Mouse (Mus musculus) limb, embryonic 12.5 days (tissue): ENCODE measurements at regions not wholly inside any gene's neighbourhood (a gene's known extent, or its start where the extent isn't known, plus 50 kb on each side); places are given as distances from the start of the nearest gene placed in this dataset.

ENCODE experiments used
- ATAC-seq: fragments of 200-750 bp; cut with Nextera tagmentation; 2 replicates; pipeline ENCODE4 v1.8.0; 2017; ENCODE audit warnings: low read depth, moderate TSS enrichment; ENCODE audit not compliant: insufficient number of reproducible peaks, insufficient read depth, low FRiP score, low TSS enrichment
- H3K27ac ChIP-seq: fragments of 300-500 bp; sonication (generic); 2 replicates; pipeline ENCODE4 v1.5.1; 2016; ENCODE audit warnings: mild to moderate bottlenecking, moderate library complexity
- H3K27me3 ChIP-seq: fragments of 300-500 bp; sonication (generic); 2 replicates; pipeline ENCODE4 v1.6.1; 2016; ENCODE audit warnings: mild to moderate bottlenecking, moderate library complexity
- H3K36me3 ChIP-seq: fragments of 300-500 bp; sonication (generic); 2 replicates; pipeline ENCODE4 v1.6.1; 2016; ENCODE audit warnings: mild to moderate bottlenecking, moderate library complexity
- H3K4me1 ChIP-seq: fragments of 300-500 bp; sonication (generic); replicated peaks from 2 replicates; pipeline ENCODE4 v1.6.1; 2016
- H3K4me2 ChIP-seq: fragments of 300-500 bp; sonication (generic); 2 replicates; pipeline ENCODE4 v1.6.1; 2016; ENCODE audit warnings: mild to moderate bottlenecking, moderate library complexity
- H3K4me3 ChIP-seq: fragments of 300-500 bp; sonication (generic); replicated peaks from 2 replicates; pipeline ENCODE4 v1.5.1; 2016; ENCODE audit warnings: mild to moderate bottlenecking
- H3K9ac ChIP-seq: fragments of 300-500 bp; sonication (generic); replicated peaks from 2 replicates; pipeline ENCODE4 v1.6.1; 2016; ENCODE audit warnings: mild to moderate bottlenecking, moderate library complexity
- H3K9me3 ChIP-seq: fragments of 300-500 bp; sonication (generic); 2 replicates; pipeline ENCODE4 v1.6.1; 2016; ENCODE audit warnings: mild to moderate bottlenecking, moderate library complexity
- WGBS: fragments of 180-500 bp; shearing (Covaris S2); methylation state at CpG from one replicate; pipeline ENCODE4 v1.1.7; 2016; 5-methylcytosine and 5-hydroxymethylcytosine counted together

GRCm38 (mm10) chr1:23207024-23207423 is 105.0 kb upstream of the 4933415F23Rik start:
- Histone ChIP-seq H3K27ac (no peak overlapping the region), H3K4me2 (no peak overlapping the region), H3K9me3 (no peaks in the 10 kb centered on the region), H3K36me3 (no peaks in the 10 kb centered on the region), H3K4me1 (no peaks in the 10 kb centered on the region), H3K27me3 (no peaks in the 10 kb centered on the region), H3K4me3 (no peak overlapping the region), H3K9ac (no peak overlapping the region)
- no peak for ATAC-seq
- WGBS, result 80% methylated on average over 4 of the region's 4 CpGs

- H3K4me1 ChIP-seq, result no peaks in the 10 kb centered on the region
- no peak for ATAC-seq
- H3K9ac ChIP-seq, result no peak overlapping the region
- no peaks in the 10 kb centered on the region for H3K36me3 ChIP-seq
- no peak overlapping the region for H3K27ac ChIP-seq
- WGBS, result 69% methylated on average over 5 of the region's 5 CpGs
- no peaks in the 10 kb centered on the region for H3K9me3 ChIP-seq
- H3K4me2 ChIP-seq, result no peak overlapping the region
- no peak overlapping the region for H3K4me3 ChIP-seq
- no peaks in the 10 kb centered on the region for H3K27me3 ChIP-seq
These were observed 100.7 kb upstream of the 4933415F23Rik start for GRCm38 (mm10) chr1:23202511-23203435.

GRCm38 (mm10) chr1:23200460-23200859 is 98.4 kb upstream of the 4933415F23Rik start:
- no peaks in the 10 kb centered on the region for H3K9me3 ChIP-seq
- H3K36me3 ChIP-seq, result no peaks in the 10 kb centered on the region
- no peak for ATAC-seq
- no peaks in the 10 kb centered on the region for H3K27me3 ChIP-seq
- no peaks in the 10 kb centered on the region for H3K4me1 ChIP-seq
- 59% methylated on average over 4 of the region's 4 CpGs for WGBS
- H3K4me2 ChIP-seq, result no peak overlapping the region
- no peak overlapping the region for H3K9ac ChIP-seq
- no peak overlapping the region for H3K4me3 ChIP-seq
- H3K27ac ChIP-seq, result no peak overlapping the region

- Histone ChIP-seq H3K9ac (no peak overlapping the region), H3K36me3 (no peaks in the 10 kb centered on the region), H3K4me2 (no peak overlapping the region), H3K9me3 (no peaks in the 10 kb centered on the region), H3K27me3 (no peaks in the 10 kb centered on the region), H3K4me3 (no peak overlapping the region), H3K27ac (no peak overlapping the region), H3K4me1 (0 out of 2 replicates have a peak, but pooled peaks cover 5% of the 10 kb centered on the region)
- ATAC-seq, result no peak
- WGBS, result 83% methylated on average over 3 of the region's 3 CpGs
These were observed 88.4 kb upstream of the 4933415F23Rik start for GRCm38 (mm10) chr1:23190316-23191005.

GRCm38 (mm10) chr1:23189790-23190189 is 87.7 kb upstream of the 4933415F23Rik start:
- Histone ChIP-seq H3K9ac (no peak overlapping the region), H3K27me3 (no peaks in the 10 kb centered on the region), H3K4me1 (0 out of 2 replicates have a peak, but pooled peaks cover 5% of the 10 kb centered on the region), H3K36me3 (no peaks in the 10 kb centered on the region), H3K27ac (no peak overlapping the region), H3K4me3 (no peak overlapping the region), H3K4me2 (no peak overlapping the region), H3K9me3 (no peaks in the 10 kb centered on the region)
- ATAC-seq, result no peak
- WGBS, result 91% methylated on average over 4 of the region's 4 CpGs

- H3K4me3 ChIP-seq, result no peak overlapping the region
- ATAC-seq, result no peak
- H3K27me3 ChIP-seq, result no peaks in the 10 kb centered on the region
- H3K9me3 ChIP-seq, result no peaks in the 10 kb centered on the region
- WGBS, result 64% methylated on average over 5 of the region's 5 CpGs
- H3K27ac ChIP-seq, result no peak overlapping the region
- no peak overlapping the region for H3K9ac ChIP-seq
- 0 out of 2 replicates have a peak, but pooled peaks cover 5% of the 10 kb centered on the region for H3K4me1 ChIP-seq
- no peak overlapping the region for H3K4me2 ChIP-seq
- H3K36me3 ChIP-seq, result no peaks in the 10 kb centered on the region
These were observed 86.2 kb upstream of the 4933415F23Rik start for GRCm38 (mm10) chr1:23188216-23188615.

- Histone ChIP-seq H3K4me3 (no peak overlapping the region), H3K4me2 (no peak overlapping the region), H3K9me3 (no peaks in the 10 kb centered on the region), H3K27ac (peak overlapping the region; percentile 41; the same call in 1 of the 2 replicates), H3K36me3 (no peaks in the 10 kb centered on the region), H3K27me3 (no peaks in the 10 kb centered on the region), H3K4me1 (0 out of 2 replicates have a peak, but pooled peaks cover 5% of the 10 kb centered on the region), H3K9ac (no peak overlapping the region)
- ATAC-seq, result peak; percentile 37; the same call in 1 of the 2 replicates
- 77% methylated on average over 6 of the region's 6 CpGs for WGBS
These were observed 85.6 kb upstream of the 4933415F23Rik start for GRCm38 (mm10) chr1:23187446-23188206.

GRCm38 (mm10) chr1:23184728-23185127 is 82.7 kb upstream of the 4933415F23Rik start:
- ATAC-seq, result no peak
- Histone ChIP-seq H3K9ac (no peak overlapping the region), H3K4me1 (0 out of 2 replicates have a peak, but pooled peaks cover 5% of the 10 kb centered on the region), H3K4me2 (no peak overlapping the region), H3K36me3 (no peaks in the 10 kb centered on the region), H3K27me3 (no peaks in the 10 kb centered on the region), H3K4me3 (no peak overlapping the region), H3K27ac (no peak overlapping the region), H3K9me3 (no peaks in the 10 kb centered on the region)
- 81% methylated on average over 9 of the region's 9 CpGs for WGBS

- Histone ChIP-seq H3K4me2 (no peak overlapping the region), H3K4me1 (0 out of 2 replicates have a peak, but pooled peaks cover 4% of the 10 kb centered on the region), H3K9ac (no peak overlapping the region), H3K4me3 (no peak overlapping the region), H3K9me3 (no peaks in the 10 kb centered on the region), H3K27ac (no peak overlapping the region), H3K27me3 (no peaks in the 10 kb centered on the region), H3K36me3 (no peaks in the 10 kb centered on the region)
- ATAC-seq, result no peak
These were observed 80.5 kb upstream of the 4933415F23Rik start for GRCm38 (mm10) chr1:23182541-23182940.

GRCm38 (mm10) chr1:23178335-23178974 is 76.4 kb upstream of the 4933415F23Rik start:
- H3K9ac ChIP-seq, result no peak overlapping the region
- no peaks in the 10 kb centered on the region for H3K36me3 ChIP-seq
- no peak overlapping the region for H3K4me3 ChIP-seq
- no peaks in the 10 kb centered on the region for H3K9me3 ChIP-seq
- H3K27ac ChIP-seq, result no peak overlapping the region
- 72% methylated on average over 6 of the region's 6 CpGs for WGBS
- no peak for ATAC-seq
- H3K27me3 ChIP-seq, result no peaks in the 10 kb centered on the region
- 0 out of 2 replicates have a peak, but pooled peaks cover 3% of the 10 kb centered on the region for H3K4me1 ChIP-seq
- H3K4me2 ChIP-seq, result no peak overlapping the region
